Mouse (Mus musculus): Measurements from ENCODE around the gene Nr2c1. TPM values are rescaled to one million over a fixed set of nuclear protein-coding genes. Genes with fewer than 3 reads are reported as not detected.

The Nr2c1 gene
- polyA plus RNA-seq, 1 experiment, result 14.0 TPM

GRCm38 (mm10) chr10:94140227-94140931, 7.4 kb upstream of the Nr2c1 start:
- no peak for DNase-seq (ENCODE audit: low spot score)

DNA sequence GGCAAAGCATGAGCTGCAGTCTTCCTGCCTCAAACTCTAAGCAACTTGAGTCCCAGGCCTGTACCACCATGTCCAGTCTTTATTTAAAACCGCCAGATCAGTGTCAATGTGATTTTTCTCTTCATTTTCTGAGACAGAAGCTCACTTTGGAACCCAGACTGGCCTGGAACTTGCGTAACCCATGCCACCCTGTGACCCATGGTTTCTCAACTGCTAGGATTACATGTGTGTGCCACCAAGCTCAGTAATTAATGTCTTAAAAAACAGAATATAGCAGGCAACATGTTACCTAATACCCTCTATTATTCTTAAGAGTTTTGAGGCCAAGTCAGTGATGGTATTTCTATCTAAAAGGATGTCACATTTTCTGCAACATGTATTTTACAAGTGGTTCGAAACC, 5.4 kb upstream of the Nr2c1 start:
- no peak for DNase-seq (ENCODE audit: low spot score)

- DNase-seq (ENCODE audit: low spot score), result no peak
Observed at GRCm38 (mm10) chr10:94144581-94144980, 3.2 kb upstream of the Nr2c1 start.

DNA sequence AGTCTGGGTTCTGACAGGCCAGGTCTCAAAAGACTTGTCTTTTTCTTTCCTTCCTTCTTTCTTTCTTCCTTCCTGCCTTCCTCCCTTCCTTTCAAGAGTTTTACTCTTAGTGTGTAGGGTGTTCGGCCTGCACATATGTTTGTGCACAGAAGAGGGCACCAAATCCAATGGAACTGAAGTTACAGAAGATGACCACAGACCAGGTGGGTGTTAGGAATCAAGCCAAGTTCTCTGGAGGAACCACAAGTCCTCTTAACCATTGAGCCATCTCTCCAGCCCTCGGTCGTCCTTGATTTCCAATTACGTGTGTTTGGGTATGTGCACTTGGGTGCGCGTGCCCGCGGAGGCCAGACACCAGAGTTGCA, 450 bp upstream of the Nr2c1 start:
- DNase-seq (ENCODE audit: low spot score), result no peak

GRCm38 (mm10) chr10:94151488-94151887, 3.7 kb downstream of the Nr2c1 start:
- no peak for DNase-seq (ENCODE audit: low spot score)

DNA sequence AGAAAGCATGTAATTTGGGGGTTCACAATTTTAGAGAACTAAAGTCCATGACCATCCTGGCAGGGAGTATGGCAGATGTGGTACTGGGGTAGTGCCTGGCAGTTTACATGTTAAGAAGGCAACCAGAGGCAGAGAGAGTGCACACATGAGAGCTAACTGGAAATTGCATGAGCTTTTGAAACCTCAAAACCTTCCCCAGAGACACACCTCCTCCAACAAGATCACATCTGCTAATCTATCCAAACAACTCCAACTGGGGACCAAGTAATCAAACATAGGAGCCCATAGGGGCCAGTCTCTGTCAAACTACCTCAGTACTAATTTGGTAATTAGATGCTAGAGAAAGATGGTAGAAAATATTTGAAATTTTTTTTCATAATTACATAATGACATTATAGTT, 6.0 kb downstream of the Nr2c1 start:
- DNase-seq (ENCODE audit: low spot score), result no peak

DNA sequence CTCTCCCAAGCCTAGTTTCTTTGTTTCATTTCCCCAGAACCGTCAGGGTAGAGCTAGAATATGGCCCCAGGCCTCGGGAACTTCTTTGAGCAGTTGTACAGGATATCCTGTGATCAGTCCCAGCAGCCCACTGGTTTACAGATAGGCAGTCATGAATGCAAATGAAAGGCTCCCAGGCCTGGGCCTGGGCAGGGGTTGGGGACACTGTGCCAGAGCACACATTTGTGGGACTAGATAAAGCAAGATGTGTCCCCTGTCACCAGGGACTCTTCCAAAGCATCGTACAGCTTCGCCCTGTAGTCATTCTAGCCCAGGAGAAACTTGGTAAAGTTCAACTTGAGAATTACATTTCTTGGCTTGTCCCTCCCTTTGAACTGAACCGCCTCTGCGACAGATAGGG, 11.1 kb downstream of the Nr2c1 start:
- no peak for DNase-seq (ENCODE audit: low spot score)

DNA sequence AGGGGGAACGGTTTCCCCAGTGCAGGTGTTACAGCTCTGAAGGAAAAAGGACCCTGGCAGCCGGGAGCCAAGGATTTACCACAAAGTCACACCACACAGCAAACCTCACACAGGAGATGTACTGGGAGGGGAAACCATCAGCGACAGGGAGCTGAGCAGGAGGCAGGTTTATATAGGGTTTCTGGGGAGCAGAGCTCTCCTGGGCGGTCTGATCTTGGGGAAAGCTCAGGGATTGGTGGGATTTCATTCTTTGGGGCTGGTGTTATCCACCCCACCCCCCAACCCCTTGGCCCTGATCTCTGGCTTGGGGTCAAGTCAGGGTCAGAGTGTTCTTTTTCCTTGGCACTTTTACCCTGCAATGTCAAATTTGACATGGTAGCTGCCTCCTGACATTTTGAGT, 11.6 kb downstream of the Nr2c1 start:
- no peak for DNase-seq (ENCODE audit: low spot score)

- DNase-seq (ENCODE audit: low spot score), result no peak
Observed at GRCm38 (mm10) chr10:94161051-94161765, 13.4 kb downstream of the Nr2c1 start.

DNA sequence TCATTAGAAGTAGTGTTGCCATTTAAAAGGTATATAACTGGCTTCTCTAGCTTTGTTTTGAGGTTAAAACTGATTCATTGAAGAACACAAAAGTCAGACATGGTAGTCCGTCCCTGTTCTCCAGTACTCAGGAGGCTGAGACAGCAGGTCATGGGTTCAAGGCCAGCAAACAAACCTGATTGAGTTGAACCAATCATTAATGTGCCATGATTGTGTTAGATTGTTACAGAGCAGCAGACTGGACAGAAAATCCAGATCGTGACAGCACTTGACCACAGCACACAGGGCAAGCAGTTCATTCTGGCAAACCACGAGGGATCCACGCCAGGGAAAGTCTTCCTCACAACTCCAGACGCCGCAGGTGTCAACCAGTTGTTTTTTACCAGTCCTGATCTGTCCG, 14.2 kb downstream of the Nr2c1 start:
- DNase-seq (ENCODE audit: low spot score), result no peak

- DNase-seq (ENCODE audit: low spot score), result no peak
Observed at GRCm38 (mm10) chr10:94164104-94164845, 16.5 kb downstream of the Nr2c1 start.

DNA sequence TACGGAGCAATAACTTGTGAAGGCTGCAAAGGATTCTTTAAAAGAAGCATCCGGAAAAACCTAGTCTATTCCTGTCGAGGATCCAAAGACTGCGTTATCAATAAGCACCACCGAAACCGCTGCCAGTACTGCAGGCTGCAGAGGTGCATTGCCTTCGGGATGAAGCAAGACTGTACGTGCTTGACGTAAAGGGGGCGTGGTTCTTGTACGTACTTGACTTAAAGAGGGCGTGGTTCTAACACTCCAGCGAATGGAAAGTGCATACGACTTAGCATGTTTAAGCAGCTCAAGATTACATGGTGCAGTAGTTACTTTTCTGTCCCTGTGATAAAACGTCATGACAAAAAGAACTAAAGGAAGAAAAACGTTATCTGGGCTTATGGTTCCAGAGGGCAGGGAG, 17.6 kb downstream of the Nr2c1 start:
- no peak for DNase-seq (ENCODE audit: low spot score)

DNA sequence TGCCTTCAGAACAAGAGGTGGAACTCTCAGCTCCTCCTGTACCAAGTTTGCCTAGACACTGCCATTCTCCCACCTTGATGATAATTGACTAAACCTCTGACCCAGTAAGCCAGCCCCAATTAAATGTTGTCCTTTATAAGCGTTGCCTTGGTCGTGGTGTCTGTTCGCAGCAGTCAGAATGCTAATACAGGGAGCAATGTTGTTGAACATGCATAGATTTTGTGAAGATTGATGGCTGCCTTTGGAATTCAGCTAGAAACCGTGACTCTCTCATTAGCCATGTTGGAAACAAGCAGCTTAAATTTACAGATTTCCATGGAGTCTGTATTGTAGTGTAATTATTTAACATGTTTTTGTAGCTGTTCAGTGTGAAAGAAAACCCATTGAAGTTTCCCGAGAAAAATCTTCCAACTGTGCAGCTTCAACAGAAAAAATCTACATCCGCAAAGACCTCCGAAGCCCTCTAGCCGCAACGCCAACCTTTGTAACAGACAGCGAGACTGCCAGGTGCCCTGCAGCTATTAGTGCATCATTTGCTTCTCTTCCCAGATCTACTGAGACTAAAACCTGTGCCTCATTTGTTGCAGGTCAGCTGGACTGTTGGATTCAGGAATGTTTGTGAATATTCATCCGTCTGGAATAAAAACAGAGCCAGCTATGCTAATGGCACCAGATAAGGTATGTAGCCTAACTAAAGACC, 19.4 kb downstream of the Nr2c1 start:
- DNase-seq (ENCODE audit: low spot score), result no peak

- DNase-seq (ENCODE audit: low spot score), result no peak
Observed at GRCm38 (mm10) chr10:94171440-94172130, 23.8 kb downstream of the Nr2c1 start.

DNA sequence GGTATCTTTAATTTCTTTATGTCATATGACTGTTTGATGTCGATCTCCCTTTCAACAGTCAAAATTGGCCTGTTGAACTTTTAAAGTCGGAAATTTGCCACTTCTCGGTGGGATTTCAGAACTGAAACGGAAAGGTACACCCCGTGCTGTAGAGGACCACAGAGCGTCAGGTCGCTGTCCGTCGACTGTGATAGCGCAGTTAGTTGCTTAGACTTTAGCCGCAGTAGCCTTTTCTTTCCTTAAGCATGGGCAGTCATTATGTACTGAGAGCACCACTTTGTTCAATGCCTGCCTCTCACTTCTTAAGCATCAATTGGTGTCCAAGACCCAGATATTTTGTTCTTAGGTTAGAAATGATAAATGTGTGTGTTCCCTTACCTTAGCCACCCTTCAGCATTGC, 24.3 kb downstream of the Nr2c1 start:
- DNase-seq (ENCODE audit: low spot score), result no peak

- no peak for DNase-seq (ENCODE audit: low spot score)
Observed at GRCm38 (mm10) chr10:94172706-94173105, 24.9 kb downstream of the Nr2c1 start.

GRCm38 (mm10) chr10:94174652-94175051, 26.8 kb downstream of the Nr2c1 start:
- DNase-seq (ENCODE audit: low spot score), result no peak

DNA sequence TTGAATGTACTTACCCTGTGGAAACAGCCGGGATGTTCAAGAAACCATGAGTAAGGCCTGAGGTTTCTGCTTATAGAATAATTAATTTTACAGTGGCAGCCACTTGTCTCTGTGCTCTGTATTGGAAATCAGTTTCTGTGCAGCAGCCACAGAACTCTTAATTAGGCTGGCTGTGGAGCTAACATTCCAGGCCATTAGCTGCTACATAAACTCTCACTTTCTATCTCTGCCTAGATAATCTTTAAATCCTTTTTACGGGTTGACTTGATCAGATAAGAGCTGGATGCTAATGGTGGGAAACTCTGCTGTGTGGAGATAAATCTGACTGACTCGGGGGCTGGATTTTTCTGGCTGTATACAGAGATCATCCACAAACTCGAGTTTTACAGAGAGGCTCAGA, 35.4 kb downstream of the Nr2c1 start:
- DNase-seq (ENCODE audit: low spot score), result no peak

GRCm38 (mm10) chr10:94198482-94199405, 50.9 kb downstream of the Nr2c1 start, which contains the start of gene Ndufa12:
Gene Ndufa12, plus strand, starts transcription at chr10:94198720.
- peak; percentile 92 for DNase-seq (ENCODE audit: low spot score)

- no peak for DNase-seq (ENCODE audit: low spot score)
Observed at GRCm38 (mm10) chr10:94204973-94205372, 57.1 kb downstream of the Nr2c1 start.
